Comparison of ENCODE assay signal across 8 mouse cellular contexts in the genomic region with DNA sequence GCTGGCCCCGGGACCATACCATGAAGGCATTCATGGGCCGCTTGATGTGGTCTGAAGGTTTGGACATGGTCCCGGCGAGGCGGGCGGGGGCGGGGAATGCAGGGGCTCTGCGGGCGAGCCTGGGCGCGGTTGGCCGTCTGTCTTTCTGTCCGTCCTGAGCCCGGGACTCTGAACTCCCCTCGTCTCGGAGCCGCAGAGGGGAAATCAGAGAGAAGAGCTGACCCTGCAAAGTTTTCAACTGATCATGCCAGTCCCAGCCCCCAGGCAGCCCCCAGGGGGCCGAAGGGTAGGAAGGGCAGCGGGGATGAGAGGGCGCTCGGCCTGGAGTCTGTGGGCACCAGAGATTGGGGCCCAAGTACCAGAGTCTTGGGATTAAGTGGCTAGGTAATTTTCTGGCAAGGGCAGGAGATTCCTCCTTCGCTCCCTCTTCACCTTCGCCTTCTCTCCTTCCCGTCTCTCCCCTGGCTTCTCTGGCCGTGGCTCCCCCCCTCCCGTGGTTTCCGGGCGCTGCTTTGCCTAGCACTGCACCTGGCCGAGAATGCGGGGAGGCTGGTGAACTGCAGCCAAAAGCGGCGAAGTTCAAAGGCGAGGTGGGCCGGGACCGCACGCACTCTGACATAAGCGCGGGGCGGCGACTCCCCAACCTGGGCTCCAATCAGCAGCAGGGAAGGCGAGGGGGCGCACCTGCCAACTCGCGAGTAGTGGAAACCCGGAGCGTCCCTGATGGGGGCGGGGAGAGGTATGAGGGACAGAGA. TPM values are rescaled to one million over a fixed set of nuclear protein-coding genes. Genes with fewer than 3 reads are reported as not detected.
A peak's percentile ranks its signal among the peaks of the same experiment; 100 is the strongest.
DNase-seq lines count a peak whose midpoint lies in the region; ATAC-seq lines count a peak whose summit lies in the region.

A gene (minus strand): TSS at position 553 of the 755 bp plus-strand sequence.

- H3K9me3 ChIP-seq in hindbrain, embryonic 14.5 days (ENCODE audit: control insufficient read depth, low read length) = no peaks in the 10 kb centered on the region
- H3K9me3 ChIP-seq in midbrain, embryonic 12.5 days = no peaks in the 10 kb centered on the region

- intact Hi-C loops in left cerebral cortex, postnatal 36 days (cut with DNase I) = no loop called here
- intact Hi-C loops in gastrocnemius, postnatal 36 days (cut with DNase I) = no loop called here

- peaks cover 96% of the 10 kb centered on the region for H3K27me3 ChIP-seq in hindbrain, embryonic 14.5 days (ENCODE audit: control insufficient read depth, insufficient read depth, low read length)
- peaks cover 97% of the 10 kb centered on the region for H3K27me3 ChIP-seq in midbrain, embryonic 12.5 days

- under 1% methylated on average over 46 of the region's 47 CpGs for WGBS in hindbrain, embryonic 14.5 days
- WGBS in midbrain, embryonic 12.5 days = under 1% methylated on average over 47 of the region's 47 CpGs

- H3K36me3 ChIP-seq in hindbrain, embryonic 14.5 days (replicated peaks; ENCODE audit: control insufficient read depth, insufficient read depth) = no peaks in the 10 kb centered on the region
- no peaks in the 10 kb centered on the region for H3K36me3 ChIP-seq in midbrain, embryonic 12.5 days

- H3K27ac ChIP-seq in hindbrain, embryonic 14.5 days = peak within 1 kb of the TSS; percentile 44
- peak within 1 kb of the TSS; percentile 71 for H3K27ac ChIP-seq in midbrain, embryonic 12.5 days (replicated peaks)

- DNase-seq in right cerebral cortex, postnatal 4 days = peak; percentile 7
- DNase-seq in right cerebral cortex, postnatal 25 days = no peak
- DNase-seq in hindbrain, embryonic 14.5 days (ENCODE audit: low spot score) = no peak
- peak; percentile 40 for DNase-seq in thymus, postnatal 4 days
- DNase-seq in layer of hippocampus, adult 9-10 months (ENCODE audit: low spot score) = no peak
- DNase-seq in left cerebral cortex, postnatal 36 days (ENCODE audit: low spot score in 2 of 2) = no peak
- DNase-seq in gastrocnemius, postnatal 36 days = no peak

- peak within 1 kb of the TSS; percentile 26 for H3K4me3 ChIP-seq in hindbrain, embryonic 14.5 days (replicated peaks; ENCODE audit: low read length)
- peak within 1 kb of the TSS; percentile 39 for H3K4me3 ChIP-seq in midbrain, embryonic 12.5 days

- peak within 1 kb of the TSS; percentile 47 for H3K9ac ChIP-seq in hindbrain, embryonic 14.5 days
- peak within 1 kb of the TSS; percentile 50 for H3K9ac ChIP-seq in midbrain, embryonic 12.5 days (replicated peaks)

- no peak; the same call in 1 of the 2 replicates for ATAC-seq in hindbrain, embryonic 14.5 days (ENCODE audit: low FRiP score)
- no peak for ATAC-seq in midbrain, embryonic 12.5 days (ENCODE audit: low FRiP score, low read depth)

- H3K4me1 ChIP-seq in hindbrain, embryonic 14.5 days (replicated peaks; ENCODE audit: control insufficient read depth, insufficient read depth, low read length) = no peaks in the 10 kb centered on the region; the same call in 1 of the 2 replicates
- peaks cover 43% of the 10 kb centered on the region for H3K4me1 ChIP-seq in midbrain, embryonic 12.5 days

- peak within 1 kb of the TSS; percentile 38 for H3K4me2 ChIP-seq in hindbrain, embryonic 14.5 days (replicated peaks)
- H3K4me2 ChIP-seq in midbrain, embryonic 12.5 days (replicated peaks) = peak within 1 kb of the TSS; percentile 40

RNA-seq across cellular contexts. Expression of the gene that starts here (rescaled TPM):
- 9.8 and 9.9 TPM in 2 replicates for polyA plus RNA-seq in hindbrain, embryonic 14.5 days (2014; fragmentation: Nextera tagmentation; extraction: Ambion mirVana)
- polyA plus RNA-seq in midbrain, embryonic 12.5 days (2016; fragmentation: Nextera tagmentation; extraction: Ambion mirVana) = 40.3 and 43.4 TPM in 2 replicates
- not detected for total RNA-seq in left cerebral cortex, postnatal 36 days (2021)
- not detected for total RNA-seq in gastrocnemius, postnatal 36 days (2021)

Comparison
In these comparisons a context has a peak if more than half of its experiments do, and no peak if none do; other contexts are left out.
1. DNase-seq: peak in right cerebral cortex, postnatal 4 days (single experiment) and thymus, postnatal 4 days (single experiment); none in right cerebral cortex, postnatal 25 days (single experiment), hindbrain, embryonic 14.5 days (single experiment), layer of hippocampus, adult 9-10 months (single experiment), left cerebral cortex, postnatal 36 days (0 of 2) and gastrocnemius, postnatal 36 days (0 of 2).